Mouse (Mus musculus): ENCODE measurements around the gene Dpysl5. TPM values are rescaled to one million over a fixed set of nuclear protein-coding genes. Genes with fewer than 3 reads are reported as not detected.

Dpysl5 gene
- polyA plus RNA-seq, 1 experiment from 2014 or later: 7.3 TPM

DNA sequence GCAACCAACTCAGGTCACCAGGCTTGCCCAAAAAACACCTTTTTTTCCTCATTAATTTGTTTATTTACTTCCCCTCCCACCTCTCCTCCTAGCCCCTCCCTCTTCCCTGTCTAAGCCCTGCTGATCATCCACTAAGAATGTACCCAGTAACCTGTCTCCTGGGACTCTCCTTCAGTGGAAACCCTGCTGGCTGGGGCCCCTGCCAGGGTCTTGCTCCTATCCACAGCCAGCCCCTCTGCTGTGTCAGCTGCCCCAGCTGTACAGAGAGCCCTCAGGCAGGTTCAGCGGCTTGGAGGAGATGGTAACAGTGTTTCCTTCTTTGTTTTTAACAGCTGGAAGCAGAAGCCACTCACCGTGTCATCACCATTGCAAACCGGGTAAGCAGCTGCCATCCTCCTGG, 69.8 kb downstream of the Dpysl5 start:
- Histone ChIP-seq H3K4me2 (no peak overlapping the region), H3K9me3 (ENCODE audit: low read depth, low read length) (no peaks in the 10 kb centered on the region), H3K27me3 (ENCODE audit: insufficient read depth, low read length) (no peaks in the 10 kb centered on the region), H3K4me3 (ENCODE audit: low read depth, low read length) (no peak overlapping the region), H3K27ac (ENCODE audit: low read depth) (no peak overlapping the region), H3K36me3 (ENCODE audit: insufficient read depth) (no peaks in the 10 kb centered on the region), H3K9ac (no peak overlapping the region), H3K4me1 (ENCODE audit: insufficient read depth) (no peaks in the 10 kb centered on the region)
- no peak for DNase-seq
- no peak for TF ChIP-seq CTCF (IDR thresholded peaks at IDR 0.05; ENCODE audit: low read depth)
- 76% methylated on average over 3 of the region's 3 CpGs for WGBS
- ATAC-seq (ENCODE audit: insufficient read depth): peak; percentile 58; the same call in 1 of the 2 replicates

DNA sequence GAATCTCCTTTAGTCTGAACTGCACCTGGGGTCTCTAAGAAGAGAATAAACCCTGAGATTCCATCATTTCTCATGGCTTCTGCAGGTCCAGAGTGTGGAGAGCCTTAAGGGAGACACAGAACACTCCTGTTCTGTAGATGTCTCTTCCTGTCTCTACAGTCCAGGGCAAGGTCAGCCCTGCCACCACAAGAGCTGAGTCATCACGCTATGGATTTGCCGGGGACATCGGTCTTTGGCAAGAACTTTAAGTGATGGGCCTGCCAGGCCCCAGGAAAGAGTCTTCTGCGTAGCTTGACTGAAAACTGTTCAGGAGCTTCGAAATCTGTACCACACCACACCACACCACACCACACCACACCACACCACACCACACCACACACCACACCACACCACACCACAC, 76.0 kb downstream of the Dpysl5 start:
- Histone ChIP-seq H3K36me3 (ENCODE audit: insufficient read depth) (no peaks in the 10 kb centered on the region), H3K27ac (ENCODE audit: low read depth) (no peak overlapping the region), H3K4me1 (ENCODE audit: insufficient read depth) (no peaks in the 10 kb centered on the region), H3K9me3 (ENCODE audit: low read depth, low read length) (no peaks in the 10 kb centered on the region), H3K4me3 (ENCODE audit: low read depth, low read length) (no peak overlapping the region), H3K4me2 (no peak overlapping the region), H3K27me3 (ENCODE audit: insufficient read depth, low read length) (no peaks in the 10 kb centered on the region), H3K9ac (no peak overlapping the region)
- no peak for TF ChIP-seq CTCF (IDR thresholded peaks at IDR 0.05; ENCODE audit: low read depth)
- DNase-seq (no peak), ATAC-seq (ENCODE audit: insufficient read depth) (no peak)
- 81% methylated on average over 5 of the region's 5 CpGs for WGBS

DNA sequence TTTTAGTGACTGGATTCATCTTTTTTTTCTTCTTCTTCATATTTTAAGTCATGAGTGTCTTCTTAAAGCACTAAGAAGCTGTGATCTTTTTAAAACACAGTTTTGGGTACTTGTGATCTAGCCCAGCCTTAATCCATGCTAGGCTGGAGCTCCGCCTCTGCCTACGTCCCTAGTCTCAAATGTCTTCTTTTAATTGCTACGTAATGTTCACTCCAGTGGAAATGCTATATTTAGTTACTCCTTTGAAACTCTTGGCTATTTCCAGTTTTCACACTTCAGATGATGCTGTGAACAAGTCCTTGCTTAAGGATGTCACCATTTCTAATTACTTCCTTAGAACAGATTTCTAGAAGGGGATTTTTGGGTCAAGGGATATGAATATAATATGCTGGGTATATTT, 78.7 kb downstream of the Dpysl5 start:
- 75% methylated on average over 3 of the region's 3 CpGs for WGBS
- DNase-seq: no peak
- Histone ChIP-seq H3K4me1 (ENCODE audit: insufficient read depth) (no peaks in the 10 kb centered on the region), H3K36me3 (ENCODE audit: insufficient read depth) (no peaks in the 10 kb centered on the region), H3K9me3 (ENCODE audit: low read depth, low read length) (no peaks in the 10 kb centered on the region), H3K4me2 (no peak overlapping the region), H3K4me3 (ENCODE audit: low read depth, low read length) (no peak overlapping the region), H3K27me3 (ENCODE audit: insufficient read depth, low read length) (no peaks in the 10 kb centered on the region), H3K27ac (ENCODE audit: low read depth) (no peak overlapping the region), H3K9ac (no peak overlapping the region)
- ATAC-seq (ENCODE audit: insufficient read depth): no peak
- TF ChIP-seq CTCF (IDR thresholded peaks at IDR 0.05; ENCODE audit: low read depth): no peak

DNA sequence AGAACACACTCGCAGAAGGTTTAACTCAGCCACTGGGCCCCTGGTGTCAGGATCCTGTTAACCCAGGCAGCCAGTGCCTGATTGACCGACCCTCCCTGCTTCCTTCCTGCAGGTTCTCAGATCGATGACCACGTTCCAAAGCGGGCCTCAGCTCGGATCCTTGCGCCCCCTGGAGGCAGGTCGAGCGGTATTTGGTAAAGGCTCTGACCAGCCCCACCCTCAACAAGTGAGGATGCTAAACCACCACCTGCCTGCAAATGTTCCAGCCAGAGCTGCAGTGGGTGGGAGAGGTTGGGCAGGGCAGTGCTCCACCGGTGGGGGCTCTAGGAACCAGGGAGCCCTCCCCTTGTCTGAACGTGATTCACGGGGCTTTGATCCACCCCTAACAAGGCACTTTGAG, 84.8 kb downstream of the Dpysl5 start:
- DNase-seq (peak; percentile 88), ATAC-seq (ENCODE audit: insufficient read depth) (peak; percentile 69)
- Histone ChIP-seq H3K4me1 (ENCODE audit: insufficient read depth) (no peaks in the 10 kb centered on the region; the same call in 1 of the 2 replicates), H3K9ac (no peak overlapping the region), H3K4me3 (ENCODE audit: low read depth, low read length) (no peak overlapping the region), H3K27ac (ENCODE audit: low read depth) (no peak overlapping the region), H3K27me3 (ENCODE audit: insufficient read depth, low read length) (no peaks in the 10 kb centered on the region), H3K9me3 (ENCODE audit: low read depth, low read length) (no peaks in the 10 kb centered on the region), H3K4me2 (no peak overlapping the region), H3K36me3 (ENCODE audit: insufficient read depth) (no peaks in the 10 kb centered on the region)
- peak; percentile 88 for TF ChIP-seq CTCF (IDR thresholded peaks at IDR 0.05; ENCODE audit: low read depth)
- WGBS: 13% methylated on average over 12 of the region's 12 CpGs

DNA sequence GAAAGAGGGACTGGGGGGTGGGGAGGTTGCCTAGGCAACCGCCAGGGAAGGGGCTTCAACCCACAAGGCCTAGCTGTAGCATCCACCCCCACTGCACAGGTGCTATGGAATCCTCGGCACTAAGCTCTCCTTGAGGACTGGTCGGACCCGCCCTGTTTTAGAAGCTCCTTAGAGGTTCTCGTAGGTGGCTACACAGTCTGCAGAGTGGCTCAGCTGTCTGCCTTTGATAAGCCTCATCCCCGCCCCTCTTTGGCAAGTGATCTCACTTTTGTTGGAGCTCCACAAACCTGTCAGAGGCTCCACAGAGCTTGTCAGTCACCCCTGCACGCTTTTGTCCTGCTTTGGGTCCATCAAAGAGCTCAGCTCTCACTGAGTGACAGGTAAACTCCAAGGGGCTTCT, 86.1 kb downstream of the Dpysl5 start:
- peak; percentile 81 for ATAC-seq (ENCODE audit: insufficient read depth)
- Histone ChIP-seq H3K4me3 (ENCODE audit: low read depth, low read length) (no peak overlapping the region), H3K9me3 (ENCODE audit: low read depth, low read length) (no peaks in the 10 kb centered on the region), H3K27me3 (ENCODE audit: insufficient read depth, low read length) (no peaks in the 10 kb centered on the region), H3K36me3 (ENCODE audit: insufficient read depth) (no peaks in the 10 kb centered on the region), H3K4me1 (ENCODE audit: insufficient read depth) (no peaks in the 10 kb centered on the region; the same call in 1 of the 2 replicates), H3K9ac (no peak overlapping the region), H3K4me2 (no peak overlapping the region), H3K27ac (ENCODE audit: low read depth) (no peak overlapping the region)
- 51% methylated on average over 7 of the region's 7 CpGs for WGBS
- DNase-seq: peak; percentile 42
- TF ChIP-seq CTCF (IDR thresholded peaks at IDR 0.05; ENCODE audit: low read depth): no peak

DNA sequence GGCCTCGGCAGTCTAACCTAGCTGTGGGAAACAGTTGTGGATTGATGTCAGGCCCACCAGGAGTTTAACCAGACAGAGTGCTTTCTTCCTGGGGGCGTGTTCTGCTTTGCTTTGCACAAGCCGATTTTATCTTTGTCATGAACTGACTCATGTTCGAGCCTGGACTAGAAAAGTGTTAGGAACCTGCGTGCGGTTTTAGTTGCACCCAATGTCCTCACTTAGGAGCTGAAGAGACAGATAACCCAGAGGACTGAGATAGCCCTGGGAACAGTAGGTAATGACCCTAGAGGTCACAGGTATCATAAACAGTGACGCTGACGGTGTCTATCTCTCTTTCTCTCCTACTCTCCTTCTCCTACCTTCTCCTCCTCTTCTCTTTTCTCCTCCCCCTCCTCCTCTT, 86.6 kb downstream of the Dpysl5 start:
- Histone ChIP-seq H3K4me1 (ENCODE audit: insufficient read depth) (no peaks in the 10 kb centered on the region; the same call in 1 of the 2 replicates), H3K36me3 (ENCODE audit: insufficient read depth) (no peaks in the 10 kb centered on the region), H3K9me3 (ENCODE audit: low read depth, low read length) (no peaks in the 10 kb centered on the region), H3K27ac (ENCODE audit: low read depth) (no peak overlapping the region), H3K4me2 (no peak overlapping the region), H3K27me3 (ENCODE audit: insufficient read depth, low read length) (no peaks in the 10 kb centered on the region), H3K9ac (no peak overlapping the region), H3K4me3 (ENCODE audit: low read depth, low read length) (no peak overlapping the region)
- ATAC-seq (ENCODE audit: insufficient read depth) (no peak), DNase-seq (no peak)
- WGBS: 58% methylated on average over 8 of the region's 8 CpGs
- TF ChIP-seq CTCF (IDR thresholded peaks at IDR 0.05; ENCODE audit: low read depth): no peak

DNA sequence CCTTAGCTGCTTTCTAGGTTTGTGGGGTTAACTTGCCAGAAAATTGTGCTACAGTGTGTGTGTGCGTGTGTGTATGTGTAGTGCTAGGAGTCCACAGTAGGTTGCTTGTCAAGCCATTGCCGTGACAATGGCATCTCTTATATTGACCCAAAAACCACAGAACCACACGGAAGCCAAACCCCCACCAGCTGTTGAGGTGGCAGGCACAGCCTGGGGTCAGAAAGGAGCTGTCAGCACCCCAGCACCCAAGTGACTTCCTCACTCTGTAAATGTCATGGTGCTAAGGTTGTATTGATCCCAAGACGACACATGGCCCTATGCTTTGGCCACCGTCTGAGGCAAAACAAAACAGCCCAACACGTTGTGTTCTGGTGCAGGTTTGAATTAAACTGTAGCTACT, 87.6 kb downstream of the Dpysl5 start:
- Histone ChIP-seq H3K27ac (ENCODE audit: low read depth) (no peak overlapping the region), H3K36me3 (ENCODE audit: insufficient read depth) (no peaks in the 10 kb centered on the region), H3K9ac (no peak overlapping the region), H3K4me3 (ENCODE audit: low read depth, low read length) (no peak overlapping the region), H3K27me3 (ENCODE audit: insufficient read depth, low read length) (no peaks in the 10 kb centered on the region), H3K4me2 (no peak overlapping the region), H3K4me1 (ENCODE audit: insufficient read depth) (no peaks in the 10 kb centered on the region; the same call in 1 of the 2 replicates), H3K9me3 (ENCODE audit: low read depth, low read length) (no peaks in the 10 kb centered on the region)
- ATAC-seq (ENCODE audit: insufficient read depth): no peak
- TF ChIP-seq CTCF (IDR thresholded peaks at IDR 0.05; ENCODE audit: low read depth): no peak
- 60% methylated on average over 6 of the region's 6 CpGs for WGBS
- DNase-seq: no peak

All from lung, embryonic 14.5 days (tissue).